Mouse (Mus musculus): ENCODE data around the gene Gpr1. TPM values are rescaled to one million over a fixed set of nuclear protein-coding genes. Genes with fewer than 3 reads are reported as not detected.

Gpr1 gene
- 0.41 and 0.45 TPM in 2 replicates for polyA plus RNA-seq (2014; fragmentation: Nextera tagmentation; extraction: Ambion mirVana)

DNA sequence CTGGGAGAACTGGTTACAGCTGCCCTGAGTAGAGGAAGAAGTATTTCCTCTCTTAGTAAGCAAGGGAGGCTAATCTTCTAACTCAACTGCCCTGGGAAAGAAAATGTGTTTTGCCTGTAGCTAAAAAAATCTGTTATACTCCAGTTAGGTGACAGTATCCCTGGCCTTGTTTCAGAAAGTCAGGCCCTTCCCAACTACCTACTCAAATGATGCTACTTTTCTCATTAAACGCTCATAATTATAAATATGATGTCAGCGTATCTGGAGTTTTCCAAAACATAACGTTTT, at the start of gene Gpr1:
Gpr1 (minus strand) TSS at position 273 of the 288 bp plus-strand sequence.
- H3K27me3 ChIP-seq (ENCODE audit: control insufficient read depth, insufficient read depth, low read length), result no peaks in the 10 kb centered on the region
- peak within 1 kb of the TSS; percentile 28; the same call in 1 of the 2 replicates for H3K4me2 ChIP-seq (ENCODE audit: low read depth)
- H3K27ac ChIP-seq (ENCODE audit: low read depth, low read length), result no peak within 1 kb of the TSS
- H3K9ac ChIP-seq (ENCODE audit: low read length), result peak within 1 kb of the TSS; percentile 28
- no peak for DNase-seq (ENCODE audit: low spot score)
- H3K4me1 ChIP-seq (ENCODE audit: control insufficient read depth, insufficient read depth, low read length), result no peaks in the 10 kb centered on the region
- H3K4me3 ChIP-seq (ENCODE audit: low read depth, low read length), result 0 out of 2 replicates have a peak within 1 kb of the TSS, but pooled peaks have one; percentile 8
- WGBS, result 36% methylated on average over 3 of the region's 3 CpGs
- no peaks in the 10 kb centered on the region for H3K36me3 ChIP-seq (ENCODE audit: control insufficient read depth, insufficient read depth, low read length)
- 0 out of 2 replicates have a peak, but pooled peaks cover 2% of the 10 kb centered on the region for H3K9me3 ChIP-seq (ENCODE audit: control insufficient read depth, low read length)
- ATAC-seq (ENCODE audit: insufficient read depth, low FRiP score, low TSS enrichment), result no peak

DNA sequence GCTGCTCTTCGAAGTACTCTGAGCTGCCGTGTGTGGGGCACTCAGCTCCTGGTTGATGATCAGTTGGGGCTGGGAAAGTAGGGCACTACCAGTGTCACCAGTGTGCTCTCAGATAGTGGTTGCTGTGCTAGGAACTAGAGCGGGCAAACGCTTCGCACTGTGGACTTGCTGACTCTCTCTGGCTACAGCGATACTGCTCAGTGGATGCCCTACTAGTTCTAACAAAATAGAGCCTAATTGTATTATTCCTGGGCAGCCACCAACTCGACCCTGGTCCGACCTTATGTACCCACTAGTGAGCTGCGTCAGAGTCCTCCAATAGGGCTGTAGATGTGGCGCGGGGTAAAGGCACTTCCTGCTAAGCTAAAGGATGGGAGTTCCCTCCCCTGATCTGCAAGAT, 49.3 kb upstream of the Gpr1 start:
- no peak for ATAC-seq (ENCODE audit: insufficient read depth, low FRiP score, low TSS enrichment)
- no peaks in the 10 kb centered on the region for H3K4me1 ChIP-seq (ENCODE audit: control insufficient read depth, insufficient read depth, low read length)
- H3K36me3 ChIP-seq (ENCODE audit: control insufficient read depth, insufficient read depth, low read length), result no peaks in the 10 kb centered on the region
- no peak overlapping the region for H3K27ac ChIP-seq (ENCODE audit: low read depth, low read length)
- 40% methylated on average over 11 of the region's 11 CpGs for WGBS
- H3K4me3 ChIP-seq (ENCODE audit: low read depth, low read length), result no peak overlapping the region
- DNase-seq (ENCODE audit: low spot score), result no peak
- H3K27me3 ChIP-seq (ENCODE audit: control insufficient read depth, insufficient read depth, low read length), result peaks cover 73% of the 10 kb centered on the region
- H3K4me2 ChIP-seq (ENCODE audit: low read depth), result no peak overlapping the region
- H3K9ac ChIP-seq (ENCODE audit: low read length), result no peak overlapping the region
- no peaks in the 10 kb centered on the region for H3K9me3 ChIP-seq (ENCODE audit: control insufficient read depth, low read length)

DNA sequence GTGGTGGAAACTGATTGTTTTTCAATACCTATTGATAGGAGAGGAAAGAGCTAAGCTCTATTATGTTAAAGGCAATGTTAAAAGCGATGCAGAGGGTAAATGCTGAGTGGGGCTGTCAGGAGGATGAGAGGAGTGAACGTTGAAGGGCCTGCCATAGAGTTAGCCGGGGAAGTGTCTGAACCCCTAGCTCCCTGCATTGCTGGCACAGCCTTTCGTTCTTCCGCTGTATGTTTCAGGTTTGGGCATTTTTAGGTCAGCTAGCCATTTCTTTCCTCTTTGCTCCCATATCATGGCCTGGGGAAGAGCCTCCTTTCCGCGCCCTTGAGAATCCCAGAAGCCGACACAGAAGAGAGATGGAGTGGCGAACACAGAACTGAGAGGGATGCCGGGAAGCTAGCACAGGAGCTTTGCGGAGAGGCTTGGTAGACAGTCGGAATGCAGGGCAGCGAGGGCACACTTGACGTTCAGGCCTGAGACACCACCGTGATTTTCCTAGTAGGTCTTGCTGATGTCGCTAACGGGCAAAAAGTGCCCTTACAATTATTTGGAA, 46.8 kb upstream of the Gpr1 start:
- ATAC-seq (ENCODE audit: insufficient read depth, low FRiP score, low TSS enrichment) (no peak), DNase-seq (ENCODE audit: low spot score) (no peak)
- WGBS, result 53% methylated on average over 17 of the region's 17 CpGs
- Histone ChIP-seq H3K4me3 (ENCODE audit: low read depth, low read length) (no peak overlapping the region), H3K9me3 (ENCODE audit: control insufficient read depth, low read length) (no peaks in the 10 kb centered on the region), H3K9ac (ENCODE audit: low read length) (no peak overlapping the region), H3K36me3 (ENCODE audit: control insufficient read depth, insufficient read depth, low read length) (no peaks in the 10 kb centered on the region), H3K4me2 (ENCODE audit: low read depth) (no peak overlapping the region), H3K27me3 (ENCODE audit: control insufficient read depth, insufficient read depth, low read length) (peaks cover 75% of the 10 kb centered on the region), H3K27ac (ENCODE audit: low read depth, low read length) (no peak overlapping the region), H3K4me1 (ENCODE audit: control insufficient read depth, insufficient read depth, low read length) (no peaks in the 10 kb centered on the region)

GRCm38 (mm10) chr1:63260742-63261033, 46.3 kb upstream of the Gpr1 start:
- H3K27me3 ChIP-seq (ENCODE audit: control insufficient read depth, insufficient read depth, low read length), result peaks cover 75% of the 10 kb centered on the region
- H3K4me2 ChIP-seq (ENCODE audit: low read depth), result no peak overlapping the region
- H3K36me3 ChIP-seq (ENCODE audit: control insufficient read depth, insufficient read depth, low read length), result no peaks in the 10 kb centered on the region
- 35% methylated on average over 5 of the region's 5 CpGs for WGBS
- no peak overlapping the region for H3K9ac ChIP-seq (ENCODE audit: low read length)
- no peaks in the 10 kb centered on the region for H3K4me1 ChIP-seq (ENCODE audit: control insufficient read depth, insufficient read depth, low read length)
- H3K4me3 ChIP-seq (ENCODE audit: low read depth, low read length), result no peak overlapping the region
- DNase-seq (ENCODE audit: low spot score) (peak; percentile 46), ATAC-seq (ENCODE audit: insufficient read depth, low FRiP score, low TSS enrichment) (no peak)
- no peaks in the 10 kb centered on the region for H3K9me3 ChIP-seq (ENCODE audit: control insufficient read depth, low read length)
- H3K27ac ChIP-seq (ENCODE audit: low read depth, low read length), result no peak overlapping the region

DNA sequence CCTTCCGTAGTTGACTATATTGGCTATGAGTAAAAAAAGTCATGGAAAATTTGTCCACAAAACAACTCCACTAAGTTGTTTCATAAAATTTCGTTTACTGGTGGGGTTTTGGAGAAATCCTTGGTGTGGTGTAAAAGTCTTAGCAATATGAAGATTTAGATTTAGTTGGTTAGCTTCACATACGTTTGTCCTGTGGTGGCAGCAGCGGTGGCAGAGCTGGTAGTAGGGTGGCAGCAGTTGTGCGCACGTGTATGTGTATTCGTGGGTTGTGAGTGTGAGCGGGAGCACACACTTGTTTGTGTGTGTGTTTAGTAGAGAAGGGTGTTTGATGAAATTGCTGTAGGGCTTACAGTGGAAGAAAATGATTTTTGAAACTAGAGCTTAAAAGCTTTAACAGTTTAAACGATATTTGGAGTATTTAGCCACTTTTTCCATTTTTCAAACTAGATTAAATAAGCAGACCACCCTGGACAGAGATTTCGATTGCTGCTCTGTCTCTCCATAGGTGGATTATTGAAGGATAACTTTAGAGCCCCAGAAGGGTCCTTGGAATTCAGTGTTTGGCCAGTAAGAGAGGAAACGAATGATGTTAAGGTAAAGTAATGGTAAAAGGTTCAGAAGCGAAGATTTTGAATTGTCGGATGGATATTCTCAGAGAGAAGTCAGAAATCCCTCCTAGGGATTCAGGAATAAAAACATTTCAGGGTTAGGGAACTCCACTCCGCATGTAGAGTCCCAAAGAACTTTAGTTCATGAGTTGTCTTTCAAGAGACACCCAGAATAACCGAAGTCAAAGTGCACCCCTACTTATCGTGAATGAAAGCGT, 45.8 kb upstream of the Gpr1 start:
- H3K36me3 ChIP-seq (ENCODE audit: control insufficient read depth, insufficient read depth, low read length), result no peaks in the 10 kb centered on the region
- H3K4me3 ChIP-seq (ENCODE audit: low read depth, low read length), result no peak overlapping the region
- peaks cover 79% of the 10 kb centered on the region for H3K27me3 ChIP-seq (ENCODE audit: control insufficient read depth, insufficient read depth, low read length)
- no peaks in the 10 kb centered on the region for H3K9me3 ChIP-seq (ENCODE audit: control insufficient read depth, low read length)
- no peaks in the 10 kb centered on the region for H3K4me1 ChIP-seq (ENCODE audit: control insufficient read depth, insufficient read depth, low read length)
- no peak overlapping the region for H3K27ac ChIP-seq (ENCODE audit: low read depth, low read length)
- ATAC-seq (ENCODE audit: insufficient read depth, low FRiP score, low TSS enrichment) (no peak), DNase-seq (ENCODE audit: low spot score) (no peak)
- WGBS, result 50% methylated on average over 17 of the region's 17 CpGs
- no peak overlapping the region for H3K4me2 ChIP-seq (ENCODE audit: low read depth)
- H3K9ac ChIP-seq (ENCODE audit: low read length), result no peak overlapping the region

DNA sequence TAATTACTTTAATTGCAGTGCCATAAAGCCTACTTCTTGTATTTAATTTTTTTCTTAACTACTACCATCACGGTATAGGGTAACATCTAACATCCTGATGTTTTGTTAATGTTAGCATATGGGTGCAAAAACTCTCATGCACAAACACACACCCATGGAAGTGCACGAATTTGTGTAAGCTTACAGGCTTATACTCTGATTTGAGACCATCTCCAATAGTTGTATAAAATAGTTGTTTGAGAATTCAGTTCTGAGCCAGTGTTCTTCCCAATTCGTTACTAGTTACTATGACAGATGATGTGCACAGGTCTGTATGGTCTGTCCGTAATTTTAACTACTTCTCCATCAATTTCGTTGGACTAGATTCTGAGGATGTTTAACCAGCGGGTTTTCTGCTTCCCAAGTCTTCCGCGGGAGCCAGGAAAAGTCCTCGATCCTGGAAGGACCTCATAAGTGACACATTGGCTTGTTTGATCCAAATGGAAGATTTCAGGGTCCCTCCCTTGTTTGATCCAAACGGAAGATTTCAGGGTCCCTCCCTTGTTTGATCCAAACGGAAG, 45.0 kb upstream of the Gpr1 start:
- H3K27me3 ChIP-seq (ENCODE audit: control insufficient read depth, insufficient read depth, low read length), result peaks cover 79% of the 10 kb centered on the region

GRCm38 (mm10) chr1:63258501-63258900, 44.2 kb upstream of the Gpr1 start:
- Histone ChIP-seq H3K4me2 (ENCODE audit: low read depth) (no peak overlapping the region), H3K4me3 (ENCODE audit: low read depth, low read length) (no peak overlapping the region), H3K9ac (ENCODE audit: low read length) (no peak overlapping the region), H3K27me3 (ENCODE audit: control insufficient read depth, insufficient read depth, low read length) (peaks cover 79% of the 10 kb centered on the region), H3K9me3 (ENCODE audit: control insufficient read depth, low read length) (no peaks in the 10 kb centered on the region), H3K27ac (ENCODE audit: low read depth, low read length) (no peak overlapping the region), H3K4me1 (ENCODE audit: control insufficient read depth, insufficient read depth, low read length) (no peaks in the 10 kb centered on the region), H3K36me3 (ENCODE audit: control insufficient read depth, insufficient read depth, low read length) (no peaks in the 10 kb centered on the region)
- ATAC-seq (ENCODE audit: insufficient read depth, low FRiP score, low TSS enrichment) (no peak), DNase-seq (ENCODE audit: low spot score) (no peak)
- WGBS, result 43% methylated on average over 2 of the region's 2 CpGs

More for the DNA sequence above, 45.0 kb upstream of the Gpr1 start:
- WGBS, result 53% methylated on average over 11 of the region's 11 CpGs
- H3K9me3 ChIP-seq (ENCODE audit: control insufficient read depth, low read length), result no peaks in the 10 kb centered on the region
- H3K4me2 ChIP-seq (ENCODE audit: low read depth), result no peak overlapping the region
- no peak overlapping the region for H3K27ac ChIP-seq (ENCODE audit: low read depth, low read length)
- H3K36me3 ChIP-seq (ENCODE audit: control insufficient read depth, insufficient read depth, low read length), result no peaks in the 10 kb centered on the region
- DNase-seq (ENCODE audit: low spot score) (no peak), ATAC-seq (ENCODE audit: insufficient read depth, low FRiP score, low TSS enrichment) (no peak)
- H3K4me3 ChIP-seq (ENCODE audit: low read depth, low read length), result no peak overlapping the region
- no peaks in the 10 kb centered on the region for H3K4me1 ChIP-seq (ENCODE audit: control insufficient read depth, insufficient read depth, low read length)
- H3K9ac ChIP-seq (ENCODE audit: low read length), result no peak overlapping the region

DNA sequence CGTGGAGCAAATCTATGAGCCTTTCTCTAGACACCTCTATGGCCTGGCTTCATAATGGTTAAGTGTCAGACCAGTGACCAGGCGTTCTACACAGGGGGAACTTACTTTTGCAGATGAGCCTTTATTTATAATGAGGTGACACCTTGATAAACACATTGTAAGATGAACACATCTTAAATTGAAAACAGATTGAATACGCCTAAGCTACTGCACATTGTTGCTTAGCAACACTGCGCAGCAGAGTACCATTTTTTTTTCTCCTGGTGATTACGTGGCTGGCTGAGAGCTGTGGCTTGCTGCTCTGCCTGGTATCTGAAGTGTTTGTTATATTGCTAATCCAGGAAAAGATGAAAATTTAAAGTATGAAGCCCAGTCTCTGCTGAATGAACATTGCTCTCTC, 41.7 kb upstream of the Gpr1 start:
- ATAC-seq (ENCODE audit: insufficient read depth, low FRiP score, low TSS enrichment) (no peak), DNase-seq (ENCODE audit: low spot score) (no peak)
- no peak overlapping the region for H3K9ac ChIP-seq (ENCODE audit: low read length)
- H3K4me2 ChIP-seq (ENCODE audit: low read depth), result no peak overlapping the region
- WGBS, result 22% methylated on average over 5 of the region's 5 CpGs
- H3K9me3 ChIP-seq (ENCODE audit: control insufficient read depth, low read length), result no peaks in the 10 kb centered on the region
- no peaks in the 10 kb centered on the region for H3K36me3 ChIP-seq (ENCODE audit: control insufficient read depth, insufficient read depth, low read length)
- H3K27ac ChIP-seq (ENCODE audit: low read depth, low read length), result no peak overlapping the region
- H3K4me3 ChIP-seq (ENCODE audit: low read depth, low read length), result no peak overlapping the region
- peaks cover 5% of the 10 kb centered on the region; the same call in 1 of the 2 replicates for H3K4me1 ChIP-seq (ENCODE audit: control insufficient read depth, insufficient read depth, low read length)
- H3K27me3 ChIP-seq (ENCODE audit: control insufficient read depth, insufficient read depth, low read length), result peaks cover 80% of the 10 kb centered on the region

GRCm38 (mm10) chr1:63255101-63255500, 40.8 kb upstream of the Gpr1 start:
- peak; percentile 14 for DNase-seq (ENCODE audit: low spot score)
- 28% methylated on average over 4 of the region's 4 CpGs for WGBS
- Histone ChIP-seq H3K4me2 (ENCODE audit: low read depth) (no peak overlapping the region), H3K9ac (ENCODE audit: low read length) (no peak overlapping the region), H3K9me3 (ENCODE audit: control insufficient read depth, low read length) (no peaks in the 10 kb centered on the region), H3K4me3 (ENCODE audit: low read depth, low read length) (no peak overlapping the region), H3K27me3 (ENCODE audit: control insufficient read depth, insufficient read depth, low read length) (peaks cover 80% of the 10 kb centered on the region), H3K36me3 (ENCODE audit: control insufficient read depth, insufficient read depth, low read length) (no peaks in the 10 kb centered on the region), H3K4me1 (ENCODE audit: control insufficient read depth, insufficient read depth, low read length) (peaks cover 5% of the 10 kb centered on the region; the same call in 1 of the 2 replicates), H3K27ac (ENCODE audit: low read depth, low read length) (no peak overlapping the region)
- ATAC-seq (ENCODE audit: insufficient read depth, low FRiP score, low TSS enrichment), result no peak
